Mouse (Mus musculus): ENCODE measurements around the gene Hdac9.
"Not testable (repeated sequence)": the region's sequence is repeated elsewhere in the genome, so short reads cannot be mapped to it uniquely, and the experiment has no call there.

Hdac9 gene

DNA sequence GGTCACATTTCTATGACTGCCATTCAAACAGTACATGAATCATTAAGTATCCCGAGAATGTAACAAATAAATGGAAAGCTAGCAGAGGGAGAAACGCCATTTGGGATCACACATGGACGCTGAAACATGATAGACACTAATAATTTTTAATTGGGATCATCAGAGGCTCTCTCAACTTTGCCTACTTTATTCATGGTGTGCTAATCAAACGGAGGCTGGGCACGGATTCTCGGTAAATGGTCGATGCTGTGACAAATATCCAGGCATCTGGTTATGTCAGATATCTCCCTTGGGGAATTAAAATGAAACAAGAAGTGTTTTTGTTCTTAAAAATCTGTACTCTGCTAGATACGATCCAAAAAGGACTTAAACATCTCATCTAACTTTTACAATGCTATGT lies 418.6 kb downstream of the Hdac9 start:
- DNase-seq (ENCODE audit: extremely low read depth, low read depth), result no peak

DNA sequence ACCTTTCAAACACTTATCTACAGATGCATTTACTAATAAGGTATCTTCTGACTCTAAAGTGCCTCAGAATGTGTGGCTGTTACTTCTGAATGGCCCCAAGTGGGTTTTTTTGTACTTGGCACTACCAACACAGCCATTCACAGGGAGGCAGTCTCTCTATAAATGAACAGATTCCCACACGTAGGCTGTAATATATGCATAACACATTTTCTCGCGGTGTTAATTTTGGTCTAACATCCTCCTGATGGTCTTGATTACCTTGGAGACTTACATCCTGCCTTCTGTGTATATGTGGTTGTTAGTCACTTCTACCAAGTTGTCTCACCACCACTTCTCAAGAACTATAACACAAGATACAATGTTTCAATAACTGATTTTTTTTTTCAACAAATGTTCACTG lies 419.2 kb downstream of the Hdac9 start:
- DNase-seq (ENCODE audit: extremely low read depth, low read depth), result no peak

DNA sequence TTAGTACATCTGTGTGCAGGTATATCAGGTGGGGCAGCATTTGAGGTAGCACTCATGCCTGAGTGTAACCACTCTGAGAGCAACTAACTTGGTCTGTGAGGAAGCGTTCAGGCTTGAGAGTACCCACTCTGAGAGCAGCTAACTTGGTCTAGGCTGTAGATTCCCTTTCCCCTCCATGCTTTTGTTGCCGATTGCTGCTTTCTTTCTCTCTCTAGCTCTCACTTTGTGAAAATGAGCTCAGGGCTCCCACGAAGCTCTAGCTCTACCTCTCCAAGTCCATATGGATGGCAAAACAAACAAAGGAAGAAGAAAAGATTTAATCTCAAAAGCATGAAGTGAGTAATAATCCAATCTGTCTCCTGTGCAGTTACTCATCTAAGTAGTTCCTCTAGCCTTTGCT lies 421.0 kb downstream of the Hdac9 start:
- DNase-seq (ENCODE audit: extremely low read depth, low read depth), result no peak

DNA sequence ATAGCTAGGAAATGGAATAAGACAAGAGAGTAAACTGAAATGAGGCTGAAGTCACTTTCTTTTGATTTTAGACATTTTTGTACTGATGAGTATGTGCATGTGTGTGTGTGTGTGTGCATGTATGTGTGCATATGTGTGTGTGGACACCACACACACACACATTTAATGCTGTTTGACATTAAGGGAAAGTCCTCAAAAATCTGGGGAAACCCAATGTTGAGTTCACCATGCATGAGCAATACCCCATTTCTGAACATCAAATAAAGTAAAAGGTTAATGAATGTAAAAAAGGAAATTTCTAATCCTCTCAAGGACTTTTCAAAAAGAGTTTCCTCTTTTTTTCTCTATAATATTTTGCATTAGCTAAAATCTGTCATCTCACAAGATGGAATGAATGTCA lies 427.3 kb downstream of the Hdac9 start:
- no peak for DNase-seq (ENCODE audit: extremely low read depth, low read depth)

DNA sequence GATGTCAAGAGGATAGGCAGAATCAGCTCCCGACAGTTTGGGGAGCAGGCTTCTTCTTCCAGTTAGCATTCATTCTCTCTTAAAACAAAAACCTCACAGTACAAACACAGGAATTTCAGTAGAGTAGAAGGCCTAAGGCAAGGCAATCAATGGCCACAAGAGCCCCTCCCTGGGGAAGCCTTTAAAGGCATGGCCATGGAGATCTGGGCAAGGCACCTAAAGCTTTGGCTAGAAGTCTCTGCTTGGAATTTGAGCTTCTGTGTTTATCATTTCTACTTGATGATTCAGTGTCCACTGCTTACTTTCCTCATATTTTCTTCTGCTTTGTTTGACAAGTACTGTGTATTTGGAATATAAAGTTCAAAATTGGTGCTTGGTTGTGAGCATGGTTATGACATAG lies 429.2 kb downstream of the Hdac9 start:
- no peak for DNase-seq (ENCODE audit: extremely low read depth, low read depth)

DNA sequence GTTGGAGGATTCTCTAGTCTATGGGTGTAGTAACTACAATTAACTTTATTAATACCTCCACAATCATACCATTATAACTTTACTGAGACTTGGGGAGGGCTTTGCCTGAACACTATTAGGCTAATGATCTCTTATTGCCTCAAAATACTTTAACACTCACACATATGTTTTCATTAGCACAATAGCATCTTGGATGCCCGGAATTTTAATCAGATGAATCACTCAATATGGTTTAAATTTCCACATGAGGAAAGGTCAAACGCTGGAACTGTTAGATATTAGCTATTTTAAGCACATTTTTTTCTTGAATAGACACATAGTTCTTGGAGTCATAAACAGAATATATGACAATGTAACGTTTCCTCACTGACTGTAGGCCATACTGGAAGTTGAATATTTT lies 429.9 kb downstream of the Hdac9 start:
- no peak for DNase-seq (ENCODE audit: extremely low read depth, low read depth)

DNA sequence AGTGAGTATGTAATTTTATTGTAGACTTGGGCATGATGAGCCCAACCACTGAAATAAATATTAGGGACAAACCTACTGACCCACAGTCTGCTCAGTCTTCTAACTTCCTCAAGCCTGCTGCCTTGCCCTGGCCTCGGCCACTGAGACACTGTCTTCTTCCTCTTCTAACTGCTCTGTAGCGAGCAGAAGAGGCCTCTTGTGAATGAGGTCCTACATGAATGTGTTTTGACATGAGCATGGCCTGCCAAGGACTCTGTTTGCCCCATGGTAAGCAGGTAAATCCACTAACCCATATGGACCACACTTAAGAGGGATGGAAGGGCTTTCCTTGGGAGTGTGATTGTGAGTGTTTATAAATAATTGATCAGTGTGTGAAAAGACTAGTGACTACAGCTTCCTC lies 430.9 kb downstream of the Hdac9 start:
- no peak for DNase-seq (ENCODE audit: extremely low read depth, low read depth)

DNA sequence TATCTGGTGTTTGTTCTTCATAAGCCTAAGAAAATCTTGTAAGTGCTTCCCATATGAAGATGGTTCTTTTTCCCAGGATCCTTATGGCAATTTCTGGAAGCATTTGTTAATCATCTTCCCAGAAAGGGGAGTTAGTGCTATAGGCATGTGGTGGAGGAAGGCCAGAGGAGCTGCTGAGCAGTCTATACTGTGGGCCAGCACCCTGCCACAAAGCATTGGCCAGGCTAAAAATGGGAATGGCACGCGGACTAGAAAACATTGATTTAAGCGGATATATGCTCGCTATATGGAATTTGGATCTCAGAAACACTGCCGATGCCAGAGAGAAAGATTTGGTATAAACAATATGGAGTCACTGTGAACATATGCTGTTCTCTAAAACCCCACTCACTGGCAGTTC lies 435.2 kb downstream of the Hdac9 start:
- DNase-seq (ENCODE audit: extremely low read depth, low read depth), result no peak

DNA sequence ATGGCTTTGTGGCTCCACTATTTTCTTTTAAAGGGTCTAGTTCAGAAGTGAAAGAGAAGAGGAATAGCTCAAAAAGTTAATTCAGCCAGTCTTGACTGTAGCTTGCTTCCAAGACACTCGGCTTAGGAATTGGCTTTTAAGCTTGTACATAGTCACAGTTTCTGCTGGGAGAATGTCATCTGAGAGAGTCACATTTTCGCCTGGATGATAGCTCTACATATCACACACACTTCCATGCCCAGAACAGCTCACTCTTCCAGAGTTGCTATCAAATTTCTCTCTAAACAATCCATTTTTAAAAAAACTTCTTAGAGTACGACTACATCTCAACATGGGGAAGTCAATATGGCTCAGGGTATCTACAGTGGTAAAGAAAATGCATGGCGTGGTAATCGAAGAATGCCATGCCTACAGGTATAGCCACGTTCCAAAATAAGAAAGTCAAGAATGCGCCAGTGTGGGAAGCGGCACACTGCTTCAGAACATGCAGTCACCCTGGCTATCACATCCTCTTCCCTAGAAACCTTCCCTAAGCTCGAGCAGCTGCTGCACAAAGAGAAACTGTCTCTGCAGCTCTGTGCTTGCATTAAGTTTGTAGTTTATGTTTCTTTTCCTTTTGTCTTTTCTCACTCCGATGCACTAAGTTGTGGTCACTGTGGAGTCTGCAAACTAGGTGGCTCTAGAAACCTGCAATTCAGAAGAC lies 443.8 kb downstream of the Hdac9 start:
- DNase-seq (ENCODE audit: extremely low read depth, low read depth), result no peak

DNA sequence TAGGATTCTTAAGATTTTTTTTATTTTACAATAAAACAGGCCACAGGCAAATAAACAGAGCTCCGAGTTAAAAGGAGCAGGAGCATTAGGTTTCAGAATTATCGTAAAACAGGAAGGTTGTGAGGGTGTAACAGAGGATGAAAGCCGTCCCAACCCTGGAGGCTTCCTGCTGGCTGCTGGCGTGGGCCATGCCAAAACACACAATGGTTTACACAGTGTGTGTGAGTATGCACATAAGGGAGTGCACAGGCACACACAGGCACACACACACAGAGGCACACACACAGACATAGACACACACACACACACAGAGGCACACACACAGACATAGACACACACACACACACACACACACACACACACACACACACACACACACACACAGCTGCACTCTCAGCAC lies 444.4 kb downstream of the Hdac9 start:
- DNase-seq (ENCODE audit: extremely low read depth, low read depth), result no peak

DNA sequence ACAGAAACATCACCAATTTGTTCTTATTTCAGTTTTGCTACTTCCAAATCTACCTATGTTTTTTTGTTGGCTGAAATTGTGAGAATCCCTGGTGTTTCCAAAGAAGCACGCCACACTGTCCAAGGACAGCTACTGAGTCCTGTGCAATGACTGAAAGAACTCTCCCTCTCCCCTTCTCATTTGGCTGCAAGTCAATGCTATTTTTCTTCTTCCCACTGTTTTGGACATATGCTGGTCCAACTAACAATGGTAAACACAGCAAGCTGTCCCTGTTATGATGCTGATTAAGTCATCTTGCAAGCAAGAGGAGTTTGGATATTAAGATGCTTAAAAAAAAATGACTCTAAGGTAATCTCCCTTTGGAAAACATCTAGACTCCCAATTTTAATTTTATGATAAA lies 455.2 kb downstream of the Hdac9 start:
- no peak for DNase-seq (ENCODE audit: extremely low read depth, low read depth)

DNA sequence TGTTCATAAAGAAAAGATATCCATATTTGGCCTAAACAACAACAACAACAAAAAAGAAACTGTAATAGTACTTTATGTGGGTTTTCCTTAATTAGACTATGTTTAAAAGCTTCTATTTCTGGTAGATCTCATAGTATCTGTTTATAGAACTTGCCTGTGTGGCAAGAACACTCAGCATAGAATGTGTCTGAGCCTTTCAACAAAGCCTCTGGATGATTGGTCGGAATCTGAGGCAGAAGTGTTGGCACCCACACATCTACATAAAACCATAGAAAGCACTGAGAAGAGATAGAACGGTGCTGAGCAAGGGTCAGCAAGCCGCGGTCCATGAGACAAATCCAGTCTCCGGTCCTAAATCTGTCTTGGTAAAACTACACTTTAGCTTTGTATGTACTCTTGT lies 464.3 kb downstream of the Hdac9 start:
- no peak for DNase-seq (ENCODE audit: extremely low read depth, low read depth)

DNA sequence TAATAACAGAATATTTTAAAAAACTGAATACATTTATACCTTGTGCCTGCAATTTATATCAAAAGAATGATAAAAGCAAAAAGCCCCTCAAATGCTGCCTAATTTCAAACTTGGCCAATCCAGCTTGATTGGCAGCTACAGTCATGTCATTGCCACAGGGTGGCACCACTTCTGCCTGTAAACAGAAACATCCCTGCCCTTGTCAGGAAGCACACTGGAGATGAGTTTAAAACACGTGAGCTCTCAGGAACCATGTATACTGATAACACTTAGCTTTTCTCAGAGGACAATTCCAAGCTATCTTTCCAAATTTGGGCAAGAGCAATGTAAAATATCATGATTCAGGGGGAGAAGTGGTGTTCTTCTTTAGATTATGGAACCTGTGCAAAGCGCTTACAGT lies 465.7 kb downstream of the Hdac9 start:
- DNase-seq (ENCODE audit: extremely low read depth, low read depth), result no peak

DNA sequence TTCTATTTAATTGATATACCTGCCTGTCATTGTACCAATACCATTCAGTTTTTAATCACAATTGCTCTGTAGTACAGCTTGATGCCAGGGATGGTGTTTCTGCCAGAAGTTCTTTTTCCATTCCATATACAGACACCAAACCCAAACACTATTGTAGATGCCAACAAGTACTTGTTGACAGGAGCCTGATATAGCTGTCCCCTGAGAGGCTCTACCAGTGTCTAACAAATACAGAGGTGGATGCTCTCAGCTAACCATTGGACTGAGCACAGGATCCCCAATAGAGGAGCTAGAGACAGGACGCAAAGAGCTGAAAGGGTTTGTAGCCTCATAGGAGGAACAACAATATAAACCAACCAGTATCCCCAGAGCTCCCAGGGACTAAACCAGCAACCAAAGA lies 472.2 kb downstream of the Hdac9 start:
- DNase-seq (ENCODE audit: extremely low read depth, low read depth), result not testable (repeated sequence)

DNA sequence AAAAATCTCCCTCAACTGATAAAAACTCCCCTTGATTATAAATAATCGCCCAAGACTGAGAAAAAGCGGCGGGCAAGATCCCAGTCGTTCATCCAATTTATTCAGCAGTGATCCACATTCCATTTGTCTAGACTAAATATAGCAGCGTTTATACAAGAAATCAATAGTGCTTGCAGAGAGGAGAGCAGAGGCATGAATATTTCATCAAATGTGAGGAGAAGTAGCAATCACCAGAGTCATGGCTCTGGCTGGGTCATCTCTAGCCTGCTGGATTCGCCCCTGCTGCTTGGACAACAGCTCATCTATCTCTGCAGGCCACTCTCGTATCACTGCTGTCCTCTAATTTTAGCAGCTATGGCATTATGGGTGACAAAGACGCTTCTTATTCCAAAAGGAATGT lies 476.0 kb downstream of the Hdac9 start:
- no peak for DNase-seq (ENCODE audit: extremely low read depth, low read depth)

DNA sequence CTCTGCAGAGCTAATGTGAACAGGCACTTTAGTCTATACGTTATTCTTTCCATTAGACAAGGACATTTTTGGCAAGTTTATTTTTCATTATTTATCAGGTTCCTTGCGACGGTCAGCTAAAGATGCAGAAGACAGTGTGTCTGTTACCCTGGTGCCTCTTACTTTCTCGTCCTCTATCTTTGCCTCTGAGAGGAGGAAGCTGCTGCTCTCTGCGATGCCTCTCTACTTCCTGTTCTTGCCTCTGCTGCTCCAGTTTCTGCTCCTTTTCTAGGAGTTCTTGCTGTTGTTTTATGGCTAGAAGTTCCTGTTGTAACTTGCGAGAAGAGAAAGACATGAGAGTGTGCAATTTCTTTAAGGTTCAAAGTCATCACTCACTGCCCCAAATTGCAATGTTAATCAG lies 484.0 kb downstream of the Hdac9 start:
- DNase-seq (ENCODE audit: extremely low read depth, low read depth), result no peak

DNA sequence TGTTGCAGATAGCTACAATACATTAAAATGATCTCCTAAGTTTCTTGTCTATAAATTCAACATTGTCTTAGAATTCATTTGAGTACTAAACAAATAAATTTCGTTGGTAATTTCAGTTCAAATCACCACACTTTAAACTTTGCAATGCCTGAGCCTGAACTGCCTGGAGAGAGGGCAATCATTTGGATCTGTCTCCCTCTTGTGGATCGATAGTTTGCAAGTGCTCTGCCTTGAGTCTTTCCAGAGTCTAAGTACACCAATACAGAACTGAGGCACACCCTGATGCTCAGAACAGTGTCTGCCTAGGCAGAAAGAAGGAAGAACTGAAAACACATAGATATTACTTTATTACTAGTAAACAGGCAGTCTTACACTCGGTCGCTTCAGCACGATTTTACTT lies 484.4 kb downstream of the Hdac9 start:
- no peak for DNase-seq (ENCODE audit: extremely low read depth, low read depth)

DNA sequence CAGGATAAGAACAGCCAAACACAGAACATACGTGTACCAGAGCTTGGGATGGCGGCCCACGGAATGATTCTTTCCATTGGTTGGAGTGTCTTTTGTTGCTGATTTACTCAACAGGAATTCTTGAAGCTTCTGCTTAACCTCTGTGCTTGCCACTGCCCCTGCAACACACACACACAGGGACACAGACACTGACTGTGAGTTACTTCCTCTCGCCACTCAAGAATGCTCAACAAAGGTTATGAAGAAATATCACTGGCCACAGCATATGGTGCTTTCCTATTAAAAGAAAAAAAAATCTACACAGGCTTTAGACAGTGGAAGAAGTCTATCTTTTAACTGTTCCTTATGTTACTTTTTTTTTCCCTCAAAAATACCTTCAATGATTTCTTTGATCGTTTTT lies 485.1 kb downstream of the Hdac9 start:
- no peak for DNase-seq (ENCODE audit: extremely low read depth, low read depth)

DNA sequence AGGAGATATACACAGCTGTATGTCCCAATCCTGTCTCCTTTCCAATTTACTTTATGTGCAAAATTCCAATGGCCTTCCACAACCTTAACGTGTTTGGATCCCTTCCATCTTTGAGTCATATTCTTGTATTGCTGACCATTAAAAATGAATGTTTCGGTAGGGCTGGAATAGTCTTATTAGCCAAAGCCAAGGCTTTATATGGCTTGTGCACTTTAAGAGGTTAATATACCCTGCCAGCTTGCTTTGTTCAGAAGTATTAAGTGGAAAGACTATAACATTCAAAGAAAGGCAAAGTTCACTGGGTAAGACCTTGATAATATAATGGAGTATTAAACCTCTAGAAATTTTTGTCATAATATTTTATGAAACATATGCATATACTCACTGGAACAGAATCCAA lies 491.4 kb downstream of the Hdac9 start:
- DNase-seq (ENCODE audit: extremely low read depth, low read depth), result no peak

DNA sequence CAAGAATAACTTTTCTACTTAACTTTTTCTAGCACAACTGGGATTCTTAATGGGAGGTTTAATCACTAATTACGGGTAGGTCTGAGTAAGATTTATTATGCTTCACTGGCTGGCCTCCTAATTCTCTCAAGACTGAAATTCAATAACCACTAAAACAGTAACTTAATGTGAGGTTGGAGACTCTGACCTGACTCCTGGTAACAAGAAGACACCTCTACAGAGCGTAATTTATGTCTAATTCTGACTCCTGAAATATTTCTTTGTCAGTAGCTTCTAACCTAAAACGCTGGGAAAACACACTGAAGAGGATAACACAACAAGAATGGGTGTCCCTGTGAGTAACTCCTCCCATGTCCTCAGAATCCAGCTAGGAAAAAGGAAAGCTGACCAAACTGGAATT lies 508.8 kb downstream of the Hdac9 start:
- DNase-seq (ENCODE audit: extremely low read depth, low read depth), result no peak

DNA sequence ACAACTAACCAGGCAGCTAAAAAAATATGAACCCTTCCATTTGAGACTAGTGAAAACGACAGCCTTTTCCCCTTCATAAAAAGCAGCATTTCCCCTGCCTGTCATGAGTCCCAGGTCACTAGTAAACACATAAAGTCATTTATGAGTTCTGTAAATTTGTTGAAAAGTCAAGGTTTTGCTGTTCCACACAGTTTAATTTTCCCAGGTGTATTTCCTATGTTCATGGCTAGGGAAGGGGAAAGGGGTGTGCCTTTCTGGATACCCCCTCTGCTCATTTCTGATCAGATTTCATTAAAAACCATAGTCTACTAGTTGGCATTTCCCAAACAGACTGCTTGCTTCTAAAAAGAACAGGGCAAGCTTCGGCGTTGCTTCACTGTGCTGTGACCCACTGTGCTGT lies 509.8 kb downstream of the Hdac9 start:
- DNase-seq (ENCODE audit: extremely low read depth, low read depth), result no peak

DNA sequence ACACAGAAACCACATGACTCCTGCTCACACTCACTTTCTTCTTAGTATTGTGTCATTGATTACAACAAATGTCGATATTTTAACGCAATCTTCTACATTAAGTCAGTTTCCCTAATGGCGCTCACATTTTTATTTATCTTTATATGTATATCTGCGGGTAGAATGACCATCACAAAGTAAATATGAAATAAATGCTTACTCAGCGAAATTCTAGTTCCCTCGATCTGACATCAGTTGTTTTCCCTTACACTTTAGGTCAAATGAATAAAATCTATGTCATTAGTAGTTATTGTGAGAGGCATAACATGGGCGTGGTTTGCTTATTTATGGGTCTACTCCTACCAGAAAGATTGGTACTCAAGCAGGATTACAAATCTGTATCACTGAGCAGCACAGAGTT lies 514.8 kb downstream of the Hdac9 start:
- DNase-seq (ENCODE audit: extremely low read depth, low read depth), result no peak

DNA sequence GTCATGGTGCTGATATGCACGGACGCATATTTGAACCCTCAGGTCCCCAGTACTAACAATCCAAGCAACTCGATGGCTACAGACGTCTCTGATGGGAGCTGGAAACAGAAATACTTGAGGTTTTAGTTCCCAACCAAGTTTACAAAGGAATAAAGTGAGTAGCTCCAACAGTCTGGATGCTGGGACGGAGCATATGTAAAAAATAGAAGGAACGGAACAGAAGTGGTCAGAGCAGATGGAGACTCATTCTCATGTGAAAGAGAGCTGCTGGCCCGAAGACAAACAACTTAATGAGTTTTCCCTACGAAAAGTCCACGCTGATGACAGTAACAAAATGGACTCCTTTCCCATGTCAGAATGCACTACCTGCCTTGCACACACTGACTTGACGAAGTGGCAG lies 518.3 kb downstream of the Hdac9 start:
- no peak for DNase-seq (ENCODE audit: extremely low read depth, low read depth)

DNA sequence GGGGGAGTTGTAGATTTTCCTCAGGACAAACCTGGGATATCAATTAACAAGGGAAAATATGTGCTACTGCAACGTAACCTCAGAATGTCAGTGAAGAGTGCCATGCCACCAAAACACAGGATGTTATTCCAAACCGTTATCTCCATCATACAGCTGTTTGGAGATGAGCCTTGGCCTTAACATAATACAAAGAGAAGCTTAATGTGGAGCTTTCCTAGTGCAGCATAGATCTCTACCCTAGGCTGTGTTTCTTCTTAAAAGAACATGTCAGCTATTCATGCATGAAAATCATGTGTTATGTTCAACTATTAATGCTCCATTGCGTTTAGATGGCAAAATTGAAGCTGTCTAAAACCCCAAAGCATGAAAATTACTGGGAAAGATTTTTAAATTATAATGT lies 522.6 kb downstream of the Hdac9 start:
- no peak for DNase-seq (ENCODE audit: extremely low read depth, low read depth)
